Comparison of ENCODE assay signal across 16 mouse cellular contexts in genomic region chrX:142727847-142728246, GRCm38 (mm10). TPM values are rescaled to one million over a fixed set of nuclear protein-coding genes. Genes with fewer than 3 reads are reported as not detected.
DNase-seq lines count a peak whose midpoint lies in the region; ATAC-seq and TF ChIP-seq lines count a peak whose summit lies in the region.
"Had no signal": no experiment of that assay in that cellular context is flagged by ENCODE, and none has a peak within 500 bp of the region (broad histone marks: within the 10 kb centered on the region; RNA-seq: fewer than 3 reads in every experiment).

No protein-coding gene starts in this region.

- H3K4me3 ChIP-seq in midbrain, embryonic 13.5 days (replicated peaks), result no peak overlapping the region
- no peak overlapping the region for H3K4me3 ChIP-seq in midbrain, postnatal 0 days (ENCODE audit: low read depth, low read length)
- H3K4me3 ChIP-seq in forebrain, embryonic 13.5 days, result no peak overlapping the region
- H3K4me3 ChIP-seq: embryonic facial prominence, embryonic 13.5 days; heart, embryonic 13.5 days; hindbrain, embryonic 15.5 days had no signal

- H3K27ac ChIP-seq in midbrain, embryonic 13.5 days, result no peak overlapping the region
- H3K27ac ChIP-seq in midbrain, postnatal 0 days (ENCODE audit: low read depth, low read length), result no peak overlapping the region
- peak overlapping the region; percentile 48 for H3K27ac ChIP-seq in forebrain, embryonic 13.5 days
- H3K27ac ChIP-seq: embryonic facial prominence, embryonic 13.5 days; heart, embryonic 13.5 days; hindbrain, embryonic 15.5 days had no signal

- peaks cover 23% of the 10 kb centered on the region; the same call in 1 of the 2 replicates for H3K27me3 ChIP-seq in midbrain, embryonic 13.5 days
- H3K27me3 ChIP-seq in midbrain, postnatal 0 days (ENCODE audit: insufficient read depth, low read length), result no peaks in the 10 kb centered on the region
- H3K27me3 ChIP-seq in forebrain, embryonic 13.5 days, result peaks cover 5% of the 10 kb centered on the region; the same call in 1 of the 2 replicates
- H3K27me3 ChIP-seq: heart, embryonic 13.5 days had no signal

- 55% methylated on average over 6 of the region's 6 CpGs for WGBS in midbrain, embryonic 13.5 days
- WGBS in midbrain, postnatal 0 days, result 52% methylated on average over 6 of the region's 6 CpGs
- WGBS in forebrain, embryonic 13.5 days, result 27% methylated on average over 6 of the region's 6 CpGs

- H3K9me3 ChIP-seq in midbrain, embryonic 13.5 days, result no peaks in the 10 kb centered on the region
- H3K9me3 ChIP-seq in midbrain, postnatal 0 days (ENCODE audit: low read length), result no peaks in the 10 kb centered on the region
- H3K9me3 ChIP-seq in forebrain, embryonic 13.5 days (replicated peaks), result no peaks in the 10 kb centered on the region
- H3K9me3 ChIP-seq: embryonic facial prominence, embryonic 13.5 days; heart, embryonic 13.5 days; hindbrain, embryonic 15.5 days had no signal

- H3K4me1 ChIP-seq in midbrain, embryonic 13.5 days (replicated peaks), result peaks cover 16% of the 10 kb centered on the region; the same call in 1 of the 2 replicates
- H3K4me1 ChIP-seq in midbrain, postnatal 0 days (ENCODE audit: insufficient read depth, low read length), result no peaks in the 10 kb centered on the region
- H3K4me1 ChIP-seq in forebrain, embryonic 13.5 days, result peaks cover 29% of the 10 kb centered on the region

- no peak for TF ChIP-seq POLR2A in brain, embryonic 14.5 days (IDR thresholded peaks at IDR 0.05; ENCODE audit: borderline replicate concordance, extremely low read depth, insufficient read depth, insufficient read length, poor library complexity, severe bottlenecking)

- no peak overlapping the region for H3K4me2 ChIP-seq in midbrain, embryonic 13.5 days (replicated peaks)
- H3K4me2 ChIP-seq in midbrain, postnatal 0 days (ENCODE audit: low read depth, low read length, poor library complexity, severe bottlenecking), result no peak overlapping the region
- no peak overlapping the region for H3K4me2 ChIP-seq in forebrain, embryonic 13.5 days
- H3K4me2 ChIP-seq: embryonic facial prominence, embryonic 13.5 days; heart, embryonic 13.5 days; hindbrain, embryonic 15.5 days had no signal

- no peak for TF ChIP-seq CTCF in midbrain, postnatal 0 days (IDR thresholded peaks at IDR 0.05)
- TF ChIP-seq CTCF in brain, embryonic 14.5 days (IDR thresholded peaks at IDR 0.05; ENCODE audit: borderline replicate concordance, extremely low read depth, insufficient read depth, insufficient read length), result no peak

- H3K36me3 ChIP-seq in midbrain, embryonic 13.5 days, result no peaks in the 10 kb centered on the region
- H3K36me3 ChIP-seq in midbrain, postnatal 0 days (ENCODE audit: insufficient read depth, low read length), result no peaks in the 10 kb centered on the region
- H3K36me3 ChIP-seq in forebrain, embryonic 13.5 days (ENCODE audit: poor library complexity, severe bottlenecking), result no peaks in the 10 kb centered on the region
- H3K36me3 ChIP-seq: embryonic facial prominence, embryonic 13.5 days; hindbrain, embryonic 15.5 days had no signal

- H3K9ac ChIP-seq in midbrain, embryonic 13.5 days (replicated peaks), result no peak overlapping the region
- no peak overlapping the region for H3K9ac ChIP-seq in midbrain, postnatal 0 days (replicated peaks; ENCODE audit: low read length, poor library complexity, severe bottlenecking)
- H3K9ac ChIP-seq in forebrain, embryonic 13.5 days, result no peak overlapping the region
- H3K9ac ChIP-seq: embryonic facial prominence, embryonic 13.5 days; heart, embryonic 13.5 days; hindbrain, embryonic 15.5 days had no signal

- 0 out of 2 replicates have a peak, but pooled peaks have one; percentile 4 for ATAC-seq in midbrain, embryonic 13.5 days
- ATAC-seq in midbrain, postnatal 0 days (ENCODE audit: low FRiP score), result no peak
- ATAC-seq in forebrain, embryonic 13.5 days, result peak; percentile 68
- ATAC-seq in activated CD4-positive, CD25-positive, alpha-beta regulatory T cell, adult 4 months, result no peak
- ATAC-seq: intestine, embryonic 16.5 days had no signal

- DNase-seq in midbrain, postnatal 0 days (ENCODE audit: low spot score), result no peak
- peak; percentile 75 for DNase-seq in brain, embryonic 14.5 days (ENCODE audit: low read depth)
- no peak for DNase-seq in ovary, postnatal 14 days (ENCODE audit: low spot score)
- DNase-seq: adrenal gland, postnatal 10 days; cerebellum, adult 11-12 months; cerebellum, adult 9-10 months; cerebellum, postnatal 25 days; gastrocnemius, postnatal 10 days; heart, postnatal 36 days had no signal

RNA-seq across cellular contexts. Expression of gene Tmem164, which starts 46.6 kb away (rescaled TPM):
- polyA plus RNA-seq in midbrain, embryonic 13.5 days (2015; fragmentation: Nextera tagmentation; extraction: Ambion mirVana), result 25.4 and 26.4 TPM in 2 replicates
- total RNA-seq in midbrain, postnatal 0 days (2014; rRNA removed), result 36.0 and 38.2 TPM in 2 replicates
- 15.6 and 15.8 TPM in 2 replicates for polyA plus RNA-seq in midbrain, postnatal 0 days (2015; fragmentation: Nextera tagmentation; extraction: Ambion mirVana)
- polyA plus RNA-seq in brain, embryonic 14.5 days (2012; rRNA removed), result 21.6 and 27.7 TPM in 2 replicates
- 28.0 and 29.8 TPM in 2 replicates for polyA plus RNA-seq in forebrain, embryonic 13.5 days (2015; fragmentation: Nextera tagmentation; extraction: Ambion mirVana)
- polyA plus RNA-seq in activated CD4-positive, CD25-positive, alpha-beta regulatory T cell, adult 4 months (2017; shearing (Covaris generic)), result 10 to 100 TPM; 11.7 to 23.1 TPM

Comparison
In these comparisons a context has a peak if more than half of its experiments do, and no peak if none do; other contexts are left out.
1. ATAC-seq: peak in midbrain, embryonic 13.5 days (single experiment) and forebrain, embryonic 13.5 days (single experiment); none in midbrain, postnatal 0 days (single experiment) and activated CD4-positive, CD25-positive, alpha-beta regulatory T cell, adult 4 months (single experiment).